Mouse (Mus musculus) left cerebral cortex, postnatal 10 days (tissue): ENCODE measurements around the gene Sgo2a. TPM values are rescaled to one million over a fixed set of nuclear protein-coding genes. Genes with fewer than 3 reads are reported as not detected.
"Not testable (repeated sequence)": the region's sequence is repeated elsewhere in the genome, so short reads cannot be mapped to it uniquely, and the experiment has no call there.

ENCODE experiments used
- DNase-seq, 2 experiments: peaks; one replicate each; pipeline ENCODE4 v3.0.0; 2021 to 2022; ENCODE audit warnings: low spot score in 2 of 2, mixed read lengths in 1 of 2; ENCODE audit errors: extremely low spot score in 1 of 2
- intact Hi-C: fragments of 180-260 bp; cut with DNase I; formaldehyde crosslinking; loops from one replicate; pipeline ENCODE4 v1.15.1; 2025
- total RNA-seq, 2 experiments: library from RNA; stranded (reverse); gene quantifications; 2 replicates each; pipeline ENCODE4 v1.2.3; 2021

The Sgo2a gene
- 1 to 10 TPM; 1.3 TPM for total RNA-seq

DNA sequence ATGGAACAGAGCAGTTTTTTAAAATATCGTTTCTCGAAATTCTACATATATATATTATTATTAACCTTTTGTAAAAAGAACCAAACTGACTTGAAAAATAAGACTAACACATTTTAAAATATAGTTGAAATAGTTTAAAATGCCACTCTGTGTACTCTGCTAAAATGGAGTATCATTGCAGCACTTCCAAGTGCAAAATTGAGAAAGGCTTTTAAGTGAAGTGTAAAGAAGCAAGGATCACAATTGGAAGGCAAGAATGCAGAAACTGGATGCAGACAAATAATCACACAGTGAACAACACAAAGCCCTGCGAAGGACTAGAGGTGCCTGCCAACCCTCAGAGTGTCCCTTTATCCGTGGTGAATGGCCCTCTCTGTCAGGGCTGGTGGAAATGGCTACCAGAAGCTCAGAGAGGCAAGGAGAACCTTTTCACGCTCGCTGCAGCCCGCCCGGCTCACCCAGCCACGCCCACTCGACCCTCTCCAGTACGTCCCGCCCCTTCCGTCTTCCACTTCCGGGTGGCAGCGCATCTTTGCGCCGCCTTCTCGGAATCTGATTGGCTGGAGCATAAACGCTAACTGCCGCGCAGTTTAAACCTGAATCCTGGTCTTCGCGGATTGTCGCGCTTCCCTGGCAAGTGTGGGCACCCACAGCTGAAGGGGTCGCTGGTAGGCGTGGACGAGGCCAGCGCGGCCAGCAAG lies at the start of gene Sgo2a:
Sgo2a (plus strand) TSS at position 540 of the 701 bp plus-strand sequence.
- DNase-seq: peak; percentile 87 to 97
- intact Hi-C loops: no loop called here

DNA sequence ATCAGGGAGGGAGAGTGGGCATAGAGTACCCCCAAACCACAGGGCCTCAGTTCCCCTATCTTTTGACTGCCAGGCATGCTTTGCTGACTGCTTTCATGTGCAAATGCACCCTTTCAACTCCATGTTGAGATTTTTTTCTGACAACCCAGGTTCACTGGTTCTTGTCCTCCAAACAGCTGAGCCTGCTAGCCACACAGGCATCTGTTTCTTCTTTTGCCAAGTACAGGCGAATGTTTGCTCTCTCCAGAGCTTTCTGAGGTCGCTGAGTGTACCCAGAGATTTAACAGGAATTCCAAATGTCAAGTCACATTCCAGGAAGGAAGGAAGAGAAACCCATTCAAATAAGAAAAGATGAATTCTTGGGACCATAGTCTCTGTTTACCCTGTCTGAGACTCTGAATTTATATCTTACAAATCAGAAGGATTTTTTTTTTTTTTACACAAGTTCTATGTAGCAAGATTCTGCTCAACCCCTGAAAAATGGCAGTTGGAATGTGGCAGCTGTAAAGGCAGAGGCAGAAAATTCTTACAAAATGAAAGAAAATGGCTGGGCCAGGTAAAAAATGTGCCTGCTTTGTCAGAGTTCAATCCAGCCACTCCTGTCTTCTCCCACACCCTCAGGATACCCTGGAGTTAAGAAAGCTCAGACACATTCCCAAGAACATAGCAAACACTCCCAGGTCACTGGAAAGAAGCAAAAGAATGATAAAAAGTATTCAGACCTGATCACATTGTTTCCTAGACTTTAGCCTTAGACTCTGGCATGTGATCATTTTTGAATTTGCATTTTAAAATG lies 48.0 kb upstream of the Sgo2a start:
- intact Hi-C loops: loop anchor here (2.0 kb wide), 1 partner anchor 519 kb away; no protein-coding TSS in a partner anchor
- no peak for DNase-seq

DNA sequence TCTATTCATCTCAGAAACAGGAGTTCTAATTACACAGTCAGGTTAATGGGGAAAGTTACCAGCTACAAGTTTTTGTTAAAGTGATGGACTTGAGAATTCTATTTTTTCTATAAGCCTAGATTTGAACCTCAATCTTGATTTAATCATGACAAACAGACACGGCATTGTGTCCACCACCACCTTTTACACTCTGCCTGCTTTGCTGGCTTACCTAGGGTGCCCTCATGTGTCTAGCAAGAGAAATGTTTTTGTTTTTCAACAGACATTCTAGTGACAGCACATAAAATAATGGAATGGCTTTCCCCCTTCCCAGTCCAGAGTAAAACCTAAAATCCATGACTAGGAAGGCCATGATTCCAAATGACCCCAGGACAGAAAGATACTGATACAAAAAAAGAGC lies 46.6 kb upstream of the Sgo2a start:
- intact Hi-C loops: loop anchor here (2.0 kb wide), 1 partner anchor 520 kb away; no protein-coding TSS in a partner anchor
- no peak for DNase-seq

DNA sequence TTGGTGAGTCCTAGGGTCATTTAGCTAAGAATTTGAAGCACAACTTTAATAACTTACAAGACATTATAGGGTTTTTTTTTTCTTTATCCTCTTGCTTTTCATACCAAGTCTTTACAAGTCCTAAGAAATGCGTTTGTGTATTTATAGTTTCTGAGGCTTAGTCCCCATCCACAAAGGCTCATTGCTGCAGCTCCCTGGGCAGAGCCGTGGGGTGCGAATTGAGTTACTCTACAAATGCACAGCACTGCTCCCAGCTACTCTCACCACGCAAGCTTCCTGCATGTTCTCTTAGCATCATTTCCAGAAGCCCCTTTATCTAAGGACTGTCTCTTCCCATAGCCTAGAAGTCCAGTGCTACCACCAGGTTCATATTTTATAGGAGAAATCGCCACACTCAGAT lies 46.1 kb upstream of the Sgo2a start:
- intact Hi-C loops: loop anchor here (2.0 kb wide), 1 partner anchor 521 kb away; no protein-coding TSS in a partner anchor

DNA sequence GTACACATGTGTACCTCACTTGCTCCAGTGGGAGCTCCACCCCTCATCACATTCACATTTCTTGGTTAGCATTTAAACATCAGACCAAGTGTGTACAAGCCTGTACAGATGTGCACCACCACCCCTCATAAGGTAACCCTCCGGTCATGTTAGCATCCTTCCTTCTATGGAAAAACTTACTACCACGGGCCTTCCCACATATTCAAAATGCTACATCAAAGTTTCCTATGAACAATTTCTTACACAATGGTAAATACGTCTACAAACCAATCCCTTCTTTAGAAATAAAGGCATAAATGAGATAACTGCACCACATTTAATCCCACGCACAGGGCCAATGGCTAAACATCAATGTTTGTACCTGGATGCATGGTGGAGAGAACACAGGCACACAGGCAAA lies 43.3 kb upstream of the Sgo2a start:
- intact Hi-C loops: no loop called here
- no peak for DNase-seq

More for the DNA sequence above, 46.1 kb upstream of the Sgo2a start:
- no peak for DNase-seq

DNA sequence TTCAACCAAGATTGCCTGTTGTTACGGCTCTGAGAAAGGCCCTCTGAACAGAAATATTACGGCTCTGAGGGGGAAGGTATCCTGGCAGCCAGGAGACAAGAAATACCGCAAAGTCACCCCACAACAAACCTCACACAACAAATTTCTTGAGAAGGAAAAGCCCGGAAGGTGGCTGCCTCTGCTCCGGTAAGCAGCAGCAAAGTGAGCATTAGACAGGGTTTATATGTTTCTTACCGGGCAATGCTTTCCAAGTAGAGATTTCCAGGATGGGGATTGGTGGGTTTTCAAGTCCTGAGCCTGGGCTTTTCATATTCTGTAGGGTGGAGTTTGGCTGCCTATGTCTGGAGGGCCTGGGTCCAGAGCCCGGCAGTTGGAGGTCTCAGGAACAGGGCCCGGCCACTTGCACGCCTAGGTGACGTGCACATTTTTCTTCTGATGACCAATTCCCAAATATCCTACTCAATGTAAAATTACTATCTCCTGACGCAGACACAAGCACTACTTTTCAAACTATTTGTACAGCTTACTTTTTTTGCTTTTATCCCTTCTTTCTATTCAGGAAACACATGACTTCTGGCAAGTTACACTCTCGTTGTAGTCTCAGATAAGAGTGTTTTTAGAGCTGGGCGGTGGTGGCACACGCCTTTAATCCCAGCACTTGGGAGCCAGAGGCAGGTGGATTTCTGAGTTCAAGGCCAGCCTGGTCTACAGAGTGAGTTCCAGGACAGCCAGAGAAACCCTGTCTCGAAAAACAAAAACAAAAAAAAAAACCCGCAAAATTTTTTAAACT lies 42.0 kb upstream of the Sgo2a start:
- intact Hi-C loops: no loop called here
- no peak for DNase-seq

DNA sequence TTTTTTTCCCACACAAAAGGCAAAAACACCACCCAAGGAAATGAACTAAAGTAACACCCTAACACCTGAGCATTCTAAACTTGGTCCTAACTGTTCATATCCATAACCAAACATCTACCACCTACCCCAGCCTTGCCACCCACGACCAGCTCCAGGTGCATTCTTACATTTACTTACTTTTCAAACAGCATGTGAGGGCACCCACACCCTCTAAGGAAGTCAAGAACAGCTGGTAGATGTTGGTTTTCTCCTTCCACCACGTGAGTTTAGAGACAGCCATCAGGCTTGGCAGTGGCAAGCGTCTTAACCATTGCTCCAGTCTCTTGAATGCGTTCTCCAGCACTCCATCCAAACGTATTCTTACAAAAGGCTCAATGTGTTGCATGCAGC lies 41.4 kb upstream of the Sgo2a start:
- no peak for DNase-seq
- intact Hi-C loops: no loop called here

DNA sequence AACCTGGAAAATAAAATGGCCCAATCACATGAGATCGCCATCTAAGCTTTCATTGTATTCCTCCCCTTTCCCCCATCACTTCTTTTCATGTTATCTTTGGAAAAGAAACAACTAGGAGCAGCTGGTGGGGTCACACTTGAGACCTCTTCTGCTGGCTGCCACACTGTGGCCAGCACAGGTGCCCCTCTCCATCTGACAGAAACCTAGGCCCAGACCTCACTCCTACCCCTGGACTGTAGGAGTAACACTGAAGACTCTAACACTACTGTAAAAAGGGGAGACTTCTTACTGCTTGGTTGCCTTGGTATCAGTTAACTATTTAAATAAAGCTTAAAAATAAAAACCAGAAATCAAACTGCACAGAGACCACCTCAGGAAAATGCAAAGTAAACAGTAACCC lies 40.0 kb upstream of the Sgo2a start:
- no peak for DNase-seq
- intact Hi-C loops: no loop called here

DNA sequence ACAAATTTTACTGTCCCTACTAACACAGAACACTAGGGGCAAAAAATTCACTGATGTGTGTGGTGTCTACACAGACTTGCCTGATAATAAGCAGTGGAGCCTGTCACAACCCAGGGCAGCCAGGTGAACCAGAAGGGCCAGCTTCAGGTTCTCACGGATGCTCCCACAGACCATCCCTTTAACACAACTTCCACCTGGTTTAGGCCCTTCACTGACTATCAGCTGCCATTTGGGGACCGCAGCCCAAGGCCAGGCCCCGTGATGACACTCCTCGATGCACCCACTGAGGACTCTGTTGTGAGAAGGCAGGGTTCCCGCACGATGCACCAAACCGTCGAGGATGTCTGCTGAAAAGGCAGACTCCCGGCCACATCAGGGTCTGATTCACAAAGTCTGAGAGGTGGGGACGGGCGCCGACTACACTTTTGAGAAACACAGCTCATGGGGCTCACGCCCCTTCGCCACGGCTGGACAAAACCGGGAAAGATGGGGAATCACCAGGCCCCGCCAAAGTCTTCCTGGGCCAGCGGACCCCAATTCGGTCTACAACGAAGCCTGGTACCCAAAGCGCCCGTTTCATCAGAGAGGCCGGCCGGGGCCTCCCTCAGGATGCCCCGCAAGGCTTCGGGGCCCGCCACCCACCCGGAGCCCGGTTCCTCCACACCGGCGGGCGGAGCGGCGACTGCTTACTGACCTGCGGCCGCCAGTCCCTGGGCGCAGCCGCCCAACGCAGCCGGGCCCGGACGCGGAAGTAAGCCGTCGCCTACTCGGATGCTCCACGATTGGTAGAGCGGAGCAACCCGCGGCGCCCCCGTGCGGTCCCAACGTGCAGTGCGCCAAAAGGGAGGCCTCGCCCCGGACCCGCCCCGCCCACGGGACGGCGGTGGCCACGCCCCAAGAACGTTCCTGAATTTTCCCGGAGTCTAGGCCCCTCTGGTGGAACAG lies 26.2 kb upstream of the Sgo2a start:
- intact Hi-C loops: no loop called here
- DNase-seq: peak; percentile 94 to 97

DNA sequence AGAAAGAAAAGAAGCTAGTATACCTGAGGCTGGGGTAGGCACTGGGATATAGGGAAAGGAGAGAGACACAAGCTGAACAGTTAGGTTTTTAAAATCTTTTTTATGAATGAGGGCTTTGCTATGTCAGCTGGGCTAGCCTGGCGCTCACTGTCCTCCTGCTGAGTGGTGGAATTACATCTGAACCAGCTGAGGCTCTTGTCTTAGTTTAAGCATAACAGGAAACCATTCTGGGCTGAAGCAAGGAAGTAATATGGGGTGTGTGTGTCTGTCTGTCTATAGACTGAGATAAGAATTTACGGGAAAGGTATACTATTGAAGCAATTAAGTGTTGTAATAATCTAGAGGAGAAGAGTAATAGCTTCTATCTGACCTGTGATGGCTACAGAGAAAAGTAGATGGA lies 24.2 kb upstream of the Sgo2a start:
- no peak for DNase-seq
- intact Hi-C loops: no loop called here

DNA sequence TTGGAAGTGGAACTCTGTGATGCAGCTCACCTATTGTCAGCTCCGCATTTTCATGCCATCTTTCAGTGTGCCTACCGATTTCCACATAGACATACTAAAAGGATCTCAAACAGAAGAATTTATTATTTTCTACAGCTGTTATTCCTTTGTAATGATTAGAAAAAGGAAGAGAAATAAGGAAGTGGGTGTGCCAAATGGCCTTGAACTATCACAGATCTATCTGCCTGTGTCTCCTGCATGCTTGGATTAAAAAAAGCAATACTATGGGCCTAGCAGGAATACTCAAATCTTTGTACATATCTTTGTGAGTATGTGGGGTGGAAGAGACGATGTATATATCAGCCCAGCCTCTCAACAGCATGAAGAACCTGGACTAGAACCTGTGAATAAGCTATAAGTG lies 18.9 kb upstream of the Sgo2a start:
- no peak for DNase-seq
- intact Hi-C loops: no loop called here

DNA sequence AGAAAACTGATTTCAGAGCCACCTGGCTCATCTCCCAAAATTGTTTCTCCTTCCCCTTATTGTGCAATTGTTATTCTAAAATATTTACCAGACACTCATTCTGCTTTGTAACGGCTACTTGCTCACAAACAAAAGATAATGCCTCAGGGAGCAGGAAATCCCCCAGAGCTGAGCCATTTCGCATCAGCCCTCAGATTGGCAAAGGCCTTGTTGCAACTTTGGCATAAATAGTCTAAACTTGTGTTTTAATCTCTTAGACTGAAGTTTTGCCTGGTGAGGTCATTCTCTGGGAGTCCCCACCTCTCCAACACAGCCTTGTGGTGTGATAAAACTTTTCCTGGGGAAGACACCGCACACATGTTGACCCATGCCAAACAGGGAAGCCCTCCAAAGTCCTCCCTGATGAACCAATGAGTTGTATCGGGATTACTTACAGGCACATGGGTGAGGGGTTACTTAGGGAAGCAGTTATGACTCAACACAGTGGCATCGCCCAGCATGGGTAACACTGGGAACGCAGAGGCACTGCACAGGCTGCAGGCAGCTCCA lies 6.6 kb upstream of the Sgo2a start:
- intact Hi-C loops: no loop called here
- DNase-seq: no peak

DNA sequence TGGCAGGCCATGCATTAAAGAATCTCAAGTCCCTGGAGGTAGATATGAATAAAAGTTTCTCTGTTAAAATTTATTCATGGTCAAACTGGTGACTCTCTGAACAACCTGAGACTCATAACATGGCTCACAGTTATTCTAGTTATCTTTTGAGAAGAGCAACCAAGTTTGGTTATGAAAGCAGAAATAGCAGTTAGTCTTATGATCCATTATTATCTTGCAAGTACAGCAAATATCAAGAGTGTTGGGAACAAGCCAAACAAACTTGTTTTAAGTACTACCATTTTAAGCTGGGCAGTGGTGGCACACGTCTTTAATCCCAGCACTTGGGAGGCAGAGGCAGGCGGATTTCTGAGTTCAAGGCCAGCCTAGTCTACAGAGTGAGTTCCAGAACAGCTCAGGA lies 4.5 kb upstream of the Sgo2a start:
- intact Hi-C loops: no loop called here
- no peak for DNase-seq

DNA sequence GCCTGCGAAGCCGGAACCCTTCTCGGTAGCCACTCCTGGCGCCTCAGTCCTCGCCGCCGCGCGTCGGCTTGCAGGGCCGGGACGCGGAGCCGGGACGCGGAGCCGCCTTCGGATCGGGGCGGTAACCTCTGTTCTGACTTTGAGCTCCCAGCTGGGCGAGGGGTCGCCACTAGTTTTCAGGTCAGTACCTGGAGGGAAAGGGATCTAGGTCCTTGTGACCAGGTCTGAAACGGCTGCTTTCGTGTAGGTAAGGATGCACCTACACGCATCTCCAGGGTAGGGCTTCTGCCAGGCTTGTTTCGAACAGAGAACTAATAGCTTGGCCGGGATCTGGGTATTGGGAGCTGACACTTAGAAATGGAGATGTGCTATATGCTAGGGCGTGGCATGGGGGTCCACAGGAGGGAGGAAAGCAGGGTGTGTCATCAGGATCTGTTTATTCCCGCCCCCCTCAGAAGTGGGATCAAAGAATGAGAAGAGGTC lies 403 bp downstream of the Sgo2a start:
- no peak for DNase-seq
- intact Hi-C loops: no loop called here

DNA sequence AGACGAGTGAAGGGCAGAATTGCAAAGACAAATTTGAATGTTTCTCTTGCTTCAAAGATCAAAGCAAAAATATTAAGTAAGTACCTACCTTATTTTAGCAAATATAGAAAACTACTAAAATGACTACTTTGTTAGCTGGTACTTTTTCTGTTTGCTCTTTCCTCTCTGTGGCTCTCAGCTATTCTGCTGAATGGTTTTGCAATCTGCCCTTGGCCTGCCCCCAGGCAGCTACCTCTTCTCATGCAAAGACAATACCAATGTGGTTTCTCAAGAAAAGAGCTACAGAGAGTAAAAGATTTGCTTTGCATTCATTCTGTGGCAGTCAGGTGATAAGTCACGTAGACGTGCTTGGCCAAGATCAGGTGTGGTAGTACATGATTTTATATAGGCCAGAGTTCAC lies 2.4 kb downstream of the Sgo2a start:
- DNase-seq: no peak
- intact Hi-C loops: no loop called here

DNA sequence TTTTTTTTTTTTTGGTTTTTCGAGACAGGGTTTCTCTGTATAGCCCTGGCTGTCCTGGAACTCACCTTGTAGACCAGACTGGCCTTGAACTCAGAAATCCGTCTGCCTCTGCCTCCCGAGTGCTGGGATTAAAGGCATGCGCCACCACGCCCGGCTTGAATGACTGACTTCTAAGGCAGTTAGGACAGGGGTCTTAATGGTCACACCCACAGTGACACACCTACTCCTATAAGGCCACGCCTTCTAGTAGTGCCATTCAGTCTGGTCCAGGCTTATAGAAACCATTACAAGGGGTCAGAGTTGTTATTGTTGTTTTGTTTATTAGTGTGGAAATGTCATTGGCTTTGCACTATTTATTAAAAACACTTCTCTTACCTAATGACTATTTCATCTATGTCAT lies 10.6 kb downstream of the Sgo2a start:
- intact Hi-C loops, DNase-seq: not testable (repeated sequence)

DNA sequence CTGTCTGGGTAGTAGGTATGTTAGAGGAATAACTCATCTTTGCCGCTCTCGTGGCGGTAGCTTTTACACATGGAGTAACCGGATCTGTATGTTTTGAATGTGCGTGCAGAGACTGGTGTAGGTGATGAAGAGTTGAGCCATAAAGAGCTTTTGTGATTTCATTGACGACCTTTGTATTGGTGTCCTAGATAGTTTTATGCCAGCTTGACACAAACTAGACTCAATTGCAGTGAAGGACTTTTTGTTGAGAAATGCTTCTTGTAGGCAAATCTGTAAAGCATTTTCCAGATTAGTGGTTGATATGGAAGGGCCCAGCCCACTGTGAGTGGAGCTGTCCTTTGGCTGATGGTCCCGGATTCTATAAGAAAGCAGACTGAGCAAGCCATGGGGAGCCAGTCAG lies 23.1 kb downstream of the Sgo2a start, which contains the start of gene Kctd18:
Kctd18 (minus strand) TSS at position 101 of the 400 bp plus-strand sequence.
- intact Hi-C loops: no loop called here
- DNase-seq: no peak

DNA sequence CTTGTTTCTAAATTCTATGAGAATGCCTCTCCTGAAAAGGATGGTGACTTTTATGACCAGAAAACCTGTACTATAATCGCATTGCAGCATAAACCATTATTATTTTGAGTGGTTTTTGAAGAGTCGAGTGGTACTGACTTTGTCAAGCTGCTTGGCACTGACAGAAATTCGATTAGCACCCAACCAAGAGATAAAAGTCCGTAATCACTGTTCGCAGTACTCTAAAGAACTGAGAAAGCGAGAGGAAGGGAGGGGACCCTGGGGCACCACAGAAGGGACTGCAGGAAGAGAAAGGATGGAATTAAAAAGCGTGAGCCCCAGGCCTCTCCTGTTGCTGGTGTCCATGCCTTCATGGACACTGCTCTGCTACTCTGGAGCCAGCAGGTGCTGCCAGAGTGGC lies 31.9 kb downstream of the Sgo2a start:
- DNase-seq: no peak
- intact Hi-C loops: no loop called here
